Mouse (Mus musculus) ES-Bruce4 (cell line): ENCODE data around the gene Coa7.

Experiments used
- CTCF ChIP-seq: IDR thresholded peaks from one replicate; pipeline ENCODE4 v1.8.1; 2011; ENCODE audit warnings: low read depth, low read length
- POLR2A ChIP-seq: IDR thresholded peaks from one replicate; pipeline ENCODE4 v1.8.1; 2011; ENCODE audit warnings: low read length; ENCODE audit not compliant: insufficient read depth

DNA sequence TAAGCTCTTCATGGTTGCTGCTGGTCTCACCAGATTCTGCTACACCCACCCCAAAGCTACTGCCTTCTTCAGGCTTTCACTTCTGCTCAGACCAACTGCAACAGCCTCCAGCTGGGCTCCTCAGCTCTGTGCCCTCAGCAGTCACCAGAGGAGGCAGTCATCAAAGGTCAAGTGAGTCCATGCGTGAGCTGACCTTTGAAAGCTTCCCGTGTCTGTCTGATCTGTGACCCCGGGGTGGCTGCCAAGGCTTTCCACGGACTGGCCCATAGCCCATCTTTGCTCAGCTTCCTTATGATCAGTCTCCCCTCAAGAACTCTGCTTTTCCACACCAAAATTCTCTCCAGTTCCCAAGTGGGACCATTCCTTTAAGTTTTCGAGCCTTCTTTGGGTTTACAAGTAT is 41.3 kb downstream of the Coa7 start:
- TF ChIP-seq CTCF: no peak
- TF ChIP-seq POLR2A: no peak
